Mouse (Mus musculus) natural killer cell, adult 2 months (primary cell): ENCODE measurements around the gene Rab40b.
"Not testable (repeated sequence)": the region's sequence is repeated elsewhere in the genome, so short reads cannot be mapped to it uniquely, and the experiment has no call there.

Experiments used
- DNase-seq, 2 experiments: peaks; one replicate each; pipeline ENCODE4 v3.0.0; 2022; ENCODE audit warnings: low spot score in 2 of 2

Gene Rab40b

DNA sequence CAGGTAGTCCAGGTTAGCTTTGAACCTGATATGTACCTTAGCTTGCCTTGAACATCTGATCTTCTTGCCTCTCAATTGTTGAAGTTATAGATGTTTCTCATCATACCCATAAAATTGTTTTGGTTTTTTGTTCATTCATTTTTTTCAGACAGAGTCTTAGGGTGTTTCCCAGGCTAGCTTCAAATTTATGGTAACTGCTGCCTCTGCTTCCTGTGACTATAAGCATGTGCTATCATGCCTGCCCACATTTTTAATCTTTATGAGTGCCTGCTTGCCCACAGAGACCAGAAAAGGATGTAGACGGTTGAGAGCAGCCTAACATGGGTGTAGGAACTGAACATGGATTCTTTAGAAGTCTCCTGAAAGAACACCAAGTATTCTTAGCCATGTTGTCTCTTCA lies 19.3 kb downstream of the Rab40b start:
- DNase-seq: no peak

DNA sequence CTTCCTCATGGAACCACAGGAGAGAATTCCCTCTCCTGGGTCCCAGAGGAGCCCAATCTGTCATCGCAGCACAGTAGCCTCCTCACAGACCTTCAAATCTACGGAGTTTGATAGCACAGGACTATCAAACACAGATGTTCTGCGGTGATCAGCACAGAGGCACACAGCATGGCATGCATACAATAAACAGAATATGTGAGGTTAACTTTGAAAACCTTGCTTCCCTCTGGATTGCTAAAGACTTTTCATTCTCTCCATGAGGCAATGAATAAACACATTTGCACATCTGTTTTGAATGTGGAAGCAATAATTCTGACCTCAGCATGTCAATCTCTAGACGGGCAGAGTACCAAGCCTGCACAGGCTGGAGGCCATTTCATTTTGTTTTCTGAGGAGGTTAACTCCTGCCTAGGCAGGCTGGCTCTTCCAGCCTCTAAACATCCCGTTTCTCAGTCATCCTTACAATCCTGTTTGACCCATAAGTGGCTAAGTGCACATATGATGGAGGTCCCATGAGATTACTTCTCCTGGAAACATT lies 20.8 kb downstream of the Rab40b start:
- DNase-seq: no peak

DNA sequence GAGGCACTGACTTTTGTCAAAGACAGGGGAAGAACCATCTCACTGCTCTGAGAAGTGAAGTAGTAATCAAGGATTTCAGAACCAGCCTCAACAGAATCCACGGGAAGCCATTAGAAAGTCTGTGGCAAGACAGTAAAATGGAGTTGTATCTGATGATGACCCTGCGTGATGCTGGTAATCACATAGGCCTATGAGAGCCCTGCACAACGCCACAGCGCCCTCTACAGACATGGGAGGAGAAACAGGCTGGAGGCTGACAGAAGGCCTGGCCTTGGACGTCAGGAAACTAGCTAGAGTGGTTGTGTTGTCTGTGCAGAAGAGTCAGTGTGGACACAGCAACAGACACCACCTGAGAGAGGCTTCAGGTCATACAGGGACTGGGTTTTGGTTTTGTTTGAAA lies 25.8 kb downstream of the Rab40b start:
- DNase-seq: peak; percentile 13 to 37

DNA sequence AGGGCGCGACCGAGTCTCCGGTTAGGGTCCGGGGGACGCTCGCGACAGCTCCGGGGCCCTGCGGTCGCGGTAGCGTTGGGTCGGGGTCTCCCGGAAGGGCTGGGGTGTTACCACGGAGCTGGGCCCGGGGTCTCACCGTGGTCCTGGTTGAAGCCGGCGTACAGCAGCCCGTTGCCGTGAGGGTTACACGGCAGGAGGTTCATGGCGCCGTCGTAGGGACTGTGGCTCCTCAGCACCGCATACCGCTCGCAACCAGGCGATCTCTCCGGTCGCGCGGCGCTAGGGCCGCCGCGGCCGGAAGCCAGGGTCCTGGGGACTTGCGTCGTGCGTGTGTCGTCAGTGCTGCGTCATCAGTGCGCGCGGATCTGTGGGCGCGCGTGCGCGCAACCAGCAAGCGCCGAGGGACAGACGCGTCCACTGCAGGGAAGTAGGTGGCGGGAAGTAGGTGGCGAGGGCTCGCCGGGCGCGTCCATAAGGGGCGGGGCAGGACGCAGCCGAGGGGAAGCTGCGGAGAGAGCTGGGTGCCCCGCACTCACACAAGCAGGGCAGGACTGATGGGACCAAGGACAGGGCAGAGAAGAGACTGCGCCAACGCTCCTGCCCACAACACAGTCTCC lies 33.9 kb downstream of the Rab40b start, which contains the start of gene Wdr45b:
Wdr45b (minus strand) TSS at position 355 of the 617 bp plus-strand sequence.
- peak; percentile 95 to 97 for DNase-seq

DNA sequence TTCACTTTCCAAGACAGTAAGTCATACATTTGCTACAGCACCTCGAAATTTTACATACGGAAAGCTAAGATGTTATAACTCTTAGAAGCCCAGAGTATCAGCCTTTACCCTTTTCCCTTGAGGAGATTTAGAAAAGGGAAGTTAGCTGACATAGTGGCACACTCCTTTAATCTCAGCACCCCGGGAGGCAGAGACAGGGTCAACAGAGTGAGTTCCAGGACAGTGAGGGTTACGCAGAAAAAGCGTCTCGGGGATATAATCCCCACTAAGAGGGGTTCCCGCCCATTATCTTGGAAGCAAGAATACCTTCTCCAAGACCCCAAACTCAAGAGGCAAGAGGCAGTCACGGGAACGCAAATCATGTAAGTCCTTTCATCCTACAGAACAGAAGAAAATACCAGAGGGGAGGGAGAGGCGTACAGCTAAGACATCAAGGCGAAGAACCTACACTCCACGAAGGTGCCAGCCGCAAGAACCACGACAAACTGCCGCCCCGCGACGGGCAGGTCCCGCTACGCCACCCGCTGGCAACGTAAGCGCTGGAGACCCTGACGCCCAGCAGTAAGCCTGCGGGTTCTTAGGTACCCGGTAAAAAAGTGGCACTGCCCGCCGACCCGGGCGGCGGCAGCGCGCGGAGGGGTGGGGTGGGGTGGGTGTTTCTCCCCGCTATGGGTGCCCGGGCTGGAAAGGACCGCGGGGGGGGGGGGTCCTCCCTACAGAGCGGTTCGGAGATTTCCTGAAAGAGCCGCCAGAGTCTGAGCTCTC lies 34.5 kb downstream of the Rab40b start:
- peak; percentile 63 to 70 for DNase-seq

DNA sequence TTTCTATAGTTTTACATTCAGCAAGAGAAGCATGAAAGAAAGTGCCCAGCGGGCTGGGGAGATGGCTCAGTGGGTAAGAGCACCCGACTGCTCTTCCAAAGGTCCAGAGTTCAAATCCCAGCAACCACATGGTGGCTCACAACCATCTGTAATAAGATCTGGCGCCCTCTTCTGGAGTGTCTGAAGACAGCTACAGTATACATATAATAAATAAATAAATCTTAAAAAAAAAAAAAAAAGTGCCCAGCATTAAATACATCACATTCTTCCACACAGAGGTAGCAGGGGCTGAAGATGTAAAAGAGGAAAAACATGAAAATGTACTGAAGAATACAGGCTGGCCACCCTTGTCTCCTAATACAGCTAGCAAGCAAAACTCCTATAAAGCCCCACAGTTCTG lies 39.3 kb downstream of the Rab40b start:
- DNase-seq: not testable (repeated sequence)

DNA sequence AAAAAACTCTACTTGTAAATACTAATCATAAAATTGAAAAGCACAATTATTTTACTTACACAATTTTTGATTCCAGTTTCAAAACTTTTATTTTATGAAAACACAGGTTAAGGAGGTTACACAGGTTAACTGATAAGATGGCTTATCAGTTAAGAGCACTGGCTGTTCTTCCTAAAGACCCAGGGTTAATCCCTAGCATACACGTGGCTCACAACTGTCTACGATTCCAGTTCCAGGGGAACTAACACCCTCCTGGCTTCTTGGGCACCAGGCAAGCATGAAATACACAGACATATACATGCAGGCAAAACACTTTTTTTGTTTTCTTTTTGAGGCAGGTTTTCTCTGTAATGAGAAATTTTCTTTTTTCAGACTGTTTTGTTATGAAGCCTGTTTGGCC lies 39.9 kb downstream of the Rab40b start:
- DNase-seq: no peak

DNA sequence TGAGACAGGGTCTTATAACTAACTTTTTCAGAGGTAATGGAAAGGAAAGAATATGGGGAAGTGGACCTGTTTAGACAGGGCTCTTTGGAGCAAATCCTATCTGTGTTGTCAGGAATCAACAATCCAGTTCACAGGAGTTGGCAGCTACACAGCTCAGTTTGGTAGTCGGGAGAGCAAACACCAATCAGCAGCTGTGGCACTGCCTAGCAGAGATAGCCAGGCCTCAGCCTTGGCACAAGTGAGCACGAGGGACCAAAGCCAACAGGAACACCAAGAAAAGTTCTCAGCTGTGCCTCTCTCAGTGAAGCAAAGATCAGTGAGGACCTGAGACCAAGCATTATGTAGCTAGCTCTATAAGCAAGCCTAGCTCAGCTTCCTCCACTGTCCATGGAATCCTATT lies 41.0 kb downstream of the Rab40b start:
- DNase-seq: no peak

DNA sequence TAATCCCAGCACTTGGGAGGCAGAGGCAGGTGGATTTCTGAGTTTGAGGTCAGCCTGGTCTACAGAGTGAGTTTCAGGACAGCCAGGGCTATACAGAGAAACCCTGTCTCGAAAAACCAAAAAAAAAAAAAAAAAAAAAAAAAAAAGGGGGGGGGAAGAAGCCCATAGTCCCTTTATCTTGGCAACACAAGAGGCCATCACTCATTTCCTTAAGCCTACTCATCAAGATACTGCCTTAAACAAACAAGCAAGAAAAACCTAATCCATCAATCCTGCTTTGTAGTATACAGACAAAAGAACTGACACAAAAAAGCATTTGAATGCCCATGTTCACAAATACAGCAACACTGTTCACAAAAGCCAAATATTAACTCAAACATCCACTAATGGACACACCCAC lies 45.6 kb downstream of the Rab40b start:
- DNase-seq: not testable (repeated sequence)

DNA sequence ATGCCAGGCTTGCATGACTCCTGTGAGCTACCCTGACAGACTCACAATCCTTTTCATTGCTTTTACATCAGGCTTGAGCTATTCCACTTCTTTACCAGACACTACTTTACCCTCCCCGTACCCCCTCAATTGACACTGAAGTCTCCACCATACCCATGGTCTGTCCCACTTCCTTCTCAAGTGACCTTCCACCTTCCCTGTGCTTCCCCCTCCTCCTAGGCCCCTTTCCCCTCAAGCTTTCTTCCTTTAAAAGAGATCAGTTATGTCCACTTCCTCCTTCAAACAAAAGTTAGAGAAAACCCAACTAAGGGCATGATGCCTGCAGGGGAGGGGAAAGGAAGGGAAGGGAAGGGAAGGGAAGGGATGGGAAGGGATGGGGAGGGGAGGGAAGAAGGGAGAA lies 47.8 kb downstream of the Rab40b start:
- DNase-seq: no peak

DNA sequence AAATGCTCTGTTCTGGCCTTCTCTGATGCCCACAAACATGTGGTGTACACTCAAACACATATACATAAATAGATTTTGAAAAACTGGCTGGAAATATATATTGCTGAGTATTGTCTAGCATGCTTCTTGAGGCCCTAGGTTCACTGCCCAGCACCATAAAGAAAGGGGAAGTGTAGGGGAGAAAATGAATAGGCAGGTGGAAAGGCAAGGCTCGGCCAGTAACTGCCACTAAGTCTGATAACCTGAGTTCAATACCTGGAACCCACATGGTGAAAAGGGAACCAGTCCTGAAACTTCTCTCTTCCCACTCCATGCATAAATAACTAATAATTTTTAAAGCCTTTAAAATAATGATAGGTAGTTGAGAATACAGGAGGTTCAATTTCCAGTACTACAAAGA lies 48.4 kb downstream of the Rab40b start:
- DNase-seq: no peak

DNA sequence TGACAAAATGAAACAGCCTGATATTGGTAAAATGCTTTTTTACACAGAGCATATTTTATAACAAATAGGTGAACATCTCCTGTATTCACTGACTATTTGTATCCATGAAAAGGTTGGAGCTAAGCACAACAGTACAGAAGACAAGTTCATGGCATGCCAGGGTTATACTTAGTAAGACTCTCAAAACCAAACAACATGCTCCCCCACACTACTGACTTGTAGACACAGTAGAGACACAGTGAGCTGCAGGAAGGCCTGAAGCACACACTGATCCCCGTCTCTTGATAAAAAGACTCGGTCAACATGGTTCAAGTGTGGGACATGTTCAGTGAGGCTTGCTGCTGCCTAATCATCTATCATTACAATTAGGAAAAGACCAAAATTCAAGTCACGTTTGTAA lies 56.4 kb downstream of the Rab40b start:
- DNase-seq: no peak

DNA sequence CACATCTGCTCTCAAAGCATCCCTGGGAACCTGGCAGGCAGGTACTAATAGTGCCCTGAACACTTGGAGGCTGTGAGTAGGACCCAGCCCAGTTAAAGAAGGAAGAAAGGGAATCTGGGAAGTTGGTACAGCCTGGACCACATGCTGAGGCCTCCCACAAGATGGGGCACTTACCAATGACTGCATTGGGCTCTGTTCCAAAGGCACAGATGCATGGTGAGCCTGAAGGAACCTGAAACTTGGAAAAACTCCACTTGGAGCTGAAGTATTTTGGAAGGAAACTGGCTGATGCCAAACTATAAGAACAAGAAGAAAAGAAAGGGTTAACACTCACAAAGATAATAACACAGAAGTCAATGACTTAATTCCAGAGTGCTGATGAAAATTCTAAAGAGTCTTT lies 59.4 kb downstream of the Rab40b start:
- DNase-seq: no peak

DNA sequence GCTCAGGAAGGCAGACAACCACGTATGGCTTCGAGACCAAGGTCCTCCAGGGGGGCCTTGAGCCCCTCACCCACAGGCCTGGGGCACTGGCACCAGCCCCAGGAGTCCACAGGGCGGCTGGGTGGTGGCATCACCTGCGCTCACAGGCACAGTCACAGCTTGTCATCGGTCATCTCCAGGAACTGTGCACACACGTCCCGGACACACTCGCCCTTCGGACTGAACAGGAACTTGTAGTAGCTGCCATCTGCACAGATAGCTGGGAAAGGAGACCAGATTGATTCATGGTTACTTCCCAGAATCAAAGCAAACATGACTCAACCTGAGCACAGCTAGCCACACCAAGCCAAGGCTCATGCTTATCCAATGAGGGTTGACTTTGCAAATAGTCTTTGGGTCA lies 59.8 kb downstream of the Rab40b start:
- no peak for DNase-seq

DNA sequence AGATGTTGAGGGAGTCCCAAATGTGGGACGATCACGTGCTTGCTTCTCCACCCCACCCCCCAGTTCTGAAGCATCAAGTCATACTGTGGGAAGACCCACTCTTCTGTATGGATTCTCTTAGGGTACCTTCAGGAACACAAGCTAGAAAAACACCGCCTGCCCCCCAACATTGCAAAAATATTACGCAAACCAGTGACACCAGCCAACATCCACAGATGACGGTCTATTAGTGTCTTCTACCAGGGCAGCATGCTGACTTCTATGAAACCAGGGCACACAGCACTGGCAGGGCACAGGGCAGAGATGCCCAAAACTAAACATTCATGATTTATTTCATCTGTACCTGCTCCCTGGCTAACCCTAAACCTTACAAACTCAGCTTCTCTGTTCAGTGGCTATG lies 61.4 kb downstream of the Rab40b start:
- no peak for DNase-seq

DNA sequence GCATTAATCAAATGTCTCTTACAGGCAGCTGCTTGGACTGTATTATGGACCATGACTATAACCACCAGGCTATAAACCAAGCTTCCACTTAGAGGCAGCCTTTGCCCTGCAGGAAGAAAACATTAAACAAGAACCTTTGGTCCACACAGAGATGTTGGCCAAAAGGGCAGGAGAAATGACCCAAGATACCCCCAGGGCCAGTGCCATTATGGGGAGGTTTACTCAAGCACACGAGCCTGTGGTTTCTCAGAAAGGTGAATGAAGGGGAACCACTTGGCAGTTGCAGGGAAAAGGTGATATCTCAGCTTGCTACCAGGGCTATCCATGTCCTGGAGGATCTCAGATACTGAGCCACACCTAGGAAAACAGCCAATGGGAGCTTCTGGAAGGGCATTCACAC lies 62.0 kb downstream of the Rab40b start:
- DNase-seq: no peak

DNA sequence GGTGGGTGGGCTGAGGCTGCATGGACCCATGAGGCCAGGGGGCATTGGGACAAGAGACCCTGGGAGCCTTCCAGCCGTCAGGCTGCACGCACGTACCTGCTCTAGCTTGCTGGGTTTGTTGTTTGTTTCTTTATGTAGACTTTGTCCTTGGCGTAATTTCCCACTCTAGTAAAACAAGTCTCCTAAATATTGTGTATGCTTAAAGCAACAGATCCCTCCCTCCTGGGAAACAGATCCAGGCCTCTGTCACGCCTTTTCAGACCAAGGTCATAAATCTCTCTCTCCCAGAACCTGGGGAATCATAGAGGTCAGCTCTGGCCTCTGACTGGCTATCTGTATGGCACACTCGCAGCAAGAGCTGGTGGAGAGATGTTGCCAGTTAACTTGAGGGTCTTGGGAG lies 80.3 kb downstream of the Rab40b start:
- not testable (repeated sequence) for DNase-seq

DNA sequence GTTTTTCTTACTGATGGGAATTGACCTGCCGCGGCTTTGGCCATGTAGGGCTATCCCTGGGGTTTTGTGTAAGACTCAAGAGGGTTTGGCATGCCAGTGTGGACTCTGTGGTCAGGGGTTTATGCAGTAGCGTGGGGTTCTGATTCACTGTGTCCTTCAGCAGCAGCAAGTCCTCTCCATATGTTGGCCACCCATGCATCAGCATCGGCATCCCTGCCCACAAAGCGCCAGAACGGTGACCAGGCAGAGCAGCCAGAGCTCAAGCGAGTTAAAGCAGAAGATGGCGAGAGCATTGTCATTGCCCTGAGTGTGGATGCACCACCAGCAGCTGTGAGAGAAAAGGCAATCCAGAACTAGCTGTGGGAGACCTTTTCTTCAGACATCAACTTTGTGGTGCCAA lies 81.4 kb downstream of the Rab40b start:
- DNase-seq: no peak
